ENCODE assay signal across 16 mouse cellular contexts in the genomic region with DNA sequence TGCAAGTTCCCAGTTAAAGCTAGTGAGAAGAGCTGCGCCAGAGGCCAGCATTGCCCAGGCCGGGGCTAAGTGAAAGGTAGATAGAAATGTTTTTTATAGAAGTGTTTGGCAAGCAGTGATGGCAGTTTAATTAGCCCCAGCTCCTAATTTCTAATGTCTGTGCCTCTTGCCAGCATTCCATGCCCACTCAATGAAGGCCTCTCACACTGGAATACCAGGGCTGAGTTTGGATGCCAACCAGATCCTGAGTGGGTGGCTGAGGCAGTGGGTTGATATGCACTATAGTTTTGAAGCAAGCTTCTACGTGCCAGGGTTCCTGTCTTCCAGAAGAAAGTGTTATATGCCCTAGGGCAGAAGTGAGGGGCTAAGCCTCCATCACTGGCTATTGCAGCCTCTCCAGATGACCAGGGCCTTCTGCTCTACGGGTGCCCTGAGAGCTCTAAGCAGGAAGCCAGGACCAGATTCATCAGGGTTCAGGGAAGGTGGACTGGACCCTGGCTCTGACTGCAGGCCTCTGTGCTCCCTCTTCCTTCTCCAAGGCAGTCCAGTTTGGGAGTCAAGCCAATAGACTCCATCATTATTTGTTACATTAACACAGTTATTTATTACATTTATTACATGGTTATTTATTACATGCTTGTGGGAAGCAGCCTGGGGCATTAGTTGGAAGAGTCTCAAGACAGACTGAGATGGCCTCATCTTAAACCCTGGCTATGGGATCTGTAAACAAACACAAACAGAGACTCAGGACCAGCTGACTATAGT. TPM values are rescaled to one million over a fixed set of nuclear protein-coding genes. Genes with fewer than 3 reads are reported as not detected.
DNase-seq lines count a peak whose midpoint lies in the region; ATAC-seq and TF ChIP-seq lines count a peak whose summit lies in the region.
"Had no signal": no experiment of that assay in that cellular context is flagged by ENCODE, and none has a peak within 500 bp of the region (broad histone marks: within the 10 kb centered on the region; RNA-seq: fewer than 3 reads in every experiment).

No protein-coding gene starts in this region.

- no peaks in the 10 kb centered on the region for H3K9me3 ChIP-seq in forebrain, postnatal 0 days (ENCODE audit: low read length)
- H3K9me3 ChIP-seq in forebrain, embryonic 11.5 days (ENCODE audit: control insufficient read depth, low read length): no peaks in the 10 kb centered on the region
- no peaks in the 10 kb centered on the region for H3K9me3 ChIP-seq in hindbrain, embryonic 11.5 days (ENCODE audit: control insufficient read depth, low read length)
- H3K9me3 ChIP-seq: forebrain, embryonic 13.5 days; megakaryocyte, embryonic 14.5 days had no signal

- TF ChIP-seq CTCF in forebrain, postnatal 0 days (IDR thresholded peaks at IDR 0.05; ENCODE audit: low read depth): no peak

- ATAC-seq in forebrain, postnatal 0 days: no peak
- ATAC-seq in forebrain, embryonic 11.5 days (replicated peaks; ENCODE audit: low FRiP score): no peak
- no peak for ATAC-seq in hindbrain, embryonic 11.5 days (ENCODE audit: low FRiP score)
- ATAC-seq: forebrain, embryonic 13.5 days had no signal

- H3K4me1 ChIP-seq in forebrain, postnatal 0 days (ENCODE audit: insufficient read depth): no peaks in the 10 kb centered on the region
- H3K4me1 ChIP-seq in forebrain, embryonic 11.5 days (replicated peaks; ENCODE audit: control insufficient read depth, insufficient read depth, low read length): no peaks in the 10 kb centered on the region
- no peaks in the 10 kb centered on the region for H3K4me1 ChIP-seq in hindbrain, embryonic 11.5 days (replicated peaks; ENCODE audit: control insufficient read depth, insufficient read depth, low read length)
- H3K4me1 ChIP-seq: forebrain, embryonic 13.5 days; heart, embryonic 12.5 days had no signal

- H3K4me3 ChIP-seq in forebrain, postnatal 0 days (ENCODE audit: low read depth, low read length): no peak overlapping the region
- H3K4me3 ChIP-seq in forebrain, embryonic 11.5 days (ENCODE audit: low read depth, low read length): no peak overlapping the region
- H3K4me3 ChIP-seq in hindbrain, embryonic 11.5 days (ENCODE audit: low read depth, low read length): no peak overlapping the region
- H3K4me3 ChIP-seq: forebrain, embryonic 13.5 days; heart, embryonic 12.5 days; megakaryocyte, embryonic 14.5 days had no signal

- no peak overlapping the region for H3K27ac ChIP-seq in forebrain, postnatal 0 days (ENCODE audit: low read depth, low read length)
- no peak overlapping the region for H3K27ac ChIP-seq in forebrain, embryonic 11.5 days (ENCODE audit: low read depth, low read length)
- no peak overlapping the region for H3K27ac ChIP-seq in hindbrain, embryonic 11.5 days (ENCODE audit: low read depth, low read length)
- H3K27ac ChIP-seq: forebrain, embryonic 13.5 days; hindbrain, embryonic 14.5 days had no signal

- H3K36me3 ChIP-seq in forebrain, postnatal 0 days (ENCODE audit: insufficient read depth): no peaks in the 10 kb centered on the region
- no peaks in the 10 kb centered on the region for H3K36me3 ChIP-seq in forebrain, embryonic 11.5 days (ENCODE audit: control insufficient read depth, insufficient read depth, low read length)
- H3K36me3 ChIP-seq in hindbrain, embryonic 11.5 days (ENCODE audit: control insufficient read depth, insufficient read depth, low read length): no peaks in the 10 kb centered on the region
- H3K36me3 ChIP-seq: heart, embryonic 12.5 days had no signal

- H3K9ac ChIP-seq in forebrain, postnatal 0 days: no peak overlapping the region
- H3K9ac ChIP-seq in forebrain, embryonic 11.5 days (ENCODE audit: low read length): no peak overlapping the region
- H3K9ac ChIP-seq in hindbrain, embryonic 11.5 days (ENCODE audit: low read depth, low read length): no peak overlapping the region
- H3K9ac ChIP-seq: forebrain, embryonic 13.5 days; heart, embryonic 12.5 days; hindbrain, embryonic 14.5 days had no signal

- DNase-seq in forebrain, postnatal 0 days: peak; percentile 13
- no peak for DNase-seq in forebrain, embryonic 11.5 days (ENCODE audit: low spot score)
- DNase-seq in layer of hippocampus, adult 11-12 months (ENCODE audit: low spot score): peak; percentile 55
- DNase-seq in layer of hippocampus, postnatal 25 days (ENCODE audit: extremely low spot score in 1 of 2, low spot score in 1 of 2): no peak
- DNase-seq in kidney, postnatal 14 days: peak; percentile 32
- peak; percentile 59 for DNase-seq in right cerebral cortex, adult 2 months (ENCODE audit: low spot score in 2 of 2)
- DNase-seq in cerebellum, adult 11 months: no peak
- DNase-seq in hindbrain, embryonic 11.5 days (ENCODE audit: low spot score): no peak
- DNase-seq: cerebellum, postnatal 10 days; thymus, adult 2 months had no signal

- H3K27me3 ChIP-seq in forebrain, postnatal 0 days (ENCODE audit: insufficient read depth, low read length): no peaks in the 10 kb centered on the region
- no peaks in the 10 kb centered on the region for H3K27me3 ChIP-seq in forebrain, embryonic 11.5 days (ENCODE audit: control insufficient read depth, insufficient read depth, low read length)
- no peaks in the 10 kb centered on the region for H3K27me3 ChIP-seq in hindbrain, embryonic 11.5 days (ENCODE audit: control insufficient read depth, insufficient read depth, low read length)
- H3K27me3 ChIP-seq: forebrain, embryonic 13.5 days; heart, embryonic 12.5 days had no signal

- no peak overlapping the region for H3K4me2 ChIP-seq in forebrain, postnatal 0 days (ENCODE audit: low read depth)
- H3K4me2 ChIP-seq in forebrain, embryonic 11.5 days (ENCODE audit: low read depth, low read length, severe bottlenecking): no peak overlapping the region
- no peak overlapping the region for H3K4me2 ChIP-seq in hindbrain, embryonic 11.5 days (replicated peaks; ENCODE audit: low read depth, low read length)
- H3K4me2 ChIP-seq: forebrain, embryonic 13.5 days; heart, embryonic 12.5 days; hindbrain, embryonic 14.5 days had no signal

- WGBS in forebrain, postnatal 0 days: 58% methylated on average over 4 of the region's 4 CpGs
- 85% methylated on average over 4 of the region's 4 CpGs for WGBS in forebrain, embryonic 11.5 days
- 82% methylated on average over 4 of the region's 4 CpGs for WGBS in hindbrain, embryonic 11.5 days

RNA-seq across cellular contexts. Expression of a gene that starts 36.0 kb away (rescaled TPM):
- 125 and 145 TPM in 2 replicates for total RNA-seq in forebrain, postnatal 0 days (2014; rRNA removed)
- polyA plus RNA-seq in forebrain, postnatal 0 days (2015; fragmentation: Nextera tagmentation; extraction: Ambion mirVana): 222 and 246 TPM in 2 replicates
- polyA plus RNA-seq in forebrain, embryonic 11.5 days (2014; fragmentation: Nextera tagmentation; extraction: Ambion mirVana): 504 and 506 TPM in 2 replicates
- 100 to 1,000 TPM; 155 to 171 TPM for total RNA-seq in layer of hippocampus, postnatal 25 days (2021)
- 409 and 478 TPM in 2 replicates for polyA plus RNA-seq in hindbrain, embryonic 11.5 days (2014; fragmentation: Nextera tagmentation; extraction: Ambion mirVana)

RNA-seq across cellular contexts. Expression of a gene that starts 46.1 kb away (rescaled TPM):
- 0.24 and 0.38 TPM in 2 replicates for total RNA-seq in forebrain, postnatal 0 days (2014; rRNA removed)
- polyA plus RNA-seq in forebrain, postnatal 0 days (2015; fragmentation: Nextera tagmentation; extraction: Ambion mirVana): 0.21 and 0.47 TPM in 2 replicates
- polyA plus RNA-seq in forebrain, embryonic 11.5 days (2014; fragmentation: Nextera tagmentation; extraction: Ambion mirVana): 0.36 and 0.51 TPM in 2 replicates
- 1 to 10 TPM in 1 of 2 experiments, under 1 TPM in 1; 0.62 to 1.3 TPM for total RNA-seq in layer of hippocampus, postnatal 25 days (2021)
- 0.45 and 0.66 TPM in 2 replicates for polyA plus RNA-seq in hindbrain, embryonic 11.5 days (2014; fragmentation: Nextera tagmentation; extraction: Ambion mirVana)
- polyA plus RNA-seq: embryonic facial prominence, embryonic 11.5 days; heart, embryonic 12.5 days; liver, embryonic 16.5 days had no signal

Comparison
In these comparisons a context has a peak if more than half of its experiments do, and no peak if none do; other contexts are left out.
1. DNase-seq: peak in forebrain, postnatal 0 days (single experiment), layer of hippocampus, adult 11-12 months (single experiment), kidney, postnatal 14 days (single experiment) and right cerebral cortex, adult 2 months (2 of 2); none in forebrain, embryonic 11.5 days (single experiment), layer of hippocampus, postnatal 25 days (0 of 2), cerebellum, adult 11 months (single experiment) and hindbrain, embryonic 11.5 days (single experiment).